Mouse (Mus musculus) limb, embryonic 12.5 days (tissue): Measurements from ENCODE around the gene Gcnt1. TPM values are rescaled to one million over a fixed set of nuclear protein-coding genes. Genes with fewer than 3 reads are reported as not detected.

ENCODE experiments used
- ATAC-seq: fragments of 200-750 bp; cut with Nextera tagmentation; 2 replicates; pipeline ENCODE4 v1.8.0; 2017; ENCODE audit warnings: low read depth, moderate TSS enrichment; ENCODE audit not compliant: insufficient number of reproducible peaks, insufficient read depth, low FRiP score, low TSS enrichment
- H3K27ac ChIP-seq: fragments of 300-500 bp; sonication (generic); 2 replicates; pipeline ENCODE4 v1.5.1; 2016; ENCODE audit warnings: mild to moderate bottlenecking, moderate library complexity
- H3K27me3 ChIP-seq: fragments of 300-500 bp; sonication (generic); 2 replicates; pipeline ENCODE4 v1.6.1; 2016; ENCODE audit warnings: mild to moderate bottlenecking, moderate library complexity
- H3K36me3 ChIP-seq: fragments of 300-500 bp; sonication (generic); 2 replicates; pipeline ENCODE4 v1.6.1; 2016; ENCODE audit warnings: mild to moderate bottlenecking, moderate library complexity
- H3K4me1 ChIP-seq: fragments of 300-500 bp; sonication (generic); replicated peaks from 2 replicates; pipeline ENCODE4 v1.6.1; 2016
- H3K4me2 ChIP-seq: fragments of 300-500 bp; sonication (generic); 2 replicates; pipeline ENCODE4 v1.6.1; 2016; ENCODE audit warnings: mild to moderate bottlenecking, moderate library complexity
- H3K4me3 ChIP-seq: fragments of 300-500 bp; sonication (generic); replicated peaks from 2 replicates; pipeline ENCODE4 v1.5.1; 2016; ENCODE audit warnings: mild to moderate bottlenecking
- H3K9ac ChIP-seq: fragments of 300-500 bp; sonication (generic); replicated peaks from 2 replicates; pipeline ENCODE4 v1.6.1; 2016; ENCODE audit warnings: mild to moderate bottlenecking, moderate library complexity
- H3K9me3 ChIP-seq: fragments of 300-500 bp; sonication (generic); 2 replicates; pipeline ENCODE4 v1.6.1; 2016; ENCODE audit warnings: mild to moderate bottlenecking, moderate library complexity
- WGBS: fragments of 180-500 bp; shearing (Covaris S2); methylation state at CpG from one replicate; pipeline ENCODE4 v1.1.7; 2016; 5-methylcytosine and 5-hydroxymethylcytosine counted together
- polyA plus RNA-seq: library from polyadenylated mRNA; unstranded; fragments of >200 nt; fragmentation: Nextera tagmentation; extraction: Ambion mirVana; gene quantifications from 2 replicates; pipeline ENCODE4 v1.2.1, GENCODE M21; 2016

Gcnt1 gene
- polyA plus RNA-seq, 1 experiment from 2014 or later = 5.2 TPM

DNA sequence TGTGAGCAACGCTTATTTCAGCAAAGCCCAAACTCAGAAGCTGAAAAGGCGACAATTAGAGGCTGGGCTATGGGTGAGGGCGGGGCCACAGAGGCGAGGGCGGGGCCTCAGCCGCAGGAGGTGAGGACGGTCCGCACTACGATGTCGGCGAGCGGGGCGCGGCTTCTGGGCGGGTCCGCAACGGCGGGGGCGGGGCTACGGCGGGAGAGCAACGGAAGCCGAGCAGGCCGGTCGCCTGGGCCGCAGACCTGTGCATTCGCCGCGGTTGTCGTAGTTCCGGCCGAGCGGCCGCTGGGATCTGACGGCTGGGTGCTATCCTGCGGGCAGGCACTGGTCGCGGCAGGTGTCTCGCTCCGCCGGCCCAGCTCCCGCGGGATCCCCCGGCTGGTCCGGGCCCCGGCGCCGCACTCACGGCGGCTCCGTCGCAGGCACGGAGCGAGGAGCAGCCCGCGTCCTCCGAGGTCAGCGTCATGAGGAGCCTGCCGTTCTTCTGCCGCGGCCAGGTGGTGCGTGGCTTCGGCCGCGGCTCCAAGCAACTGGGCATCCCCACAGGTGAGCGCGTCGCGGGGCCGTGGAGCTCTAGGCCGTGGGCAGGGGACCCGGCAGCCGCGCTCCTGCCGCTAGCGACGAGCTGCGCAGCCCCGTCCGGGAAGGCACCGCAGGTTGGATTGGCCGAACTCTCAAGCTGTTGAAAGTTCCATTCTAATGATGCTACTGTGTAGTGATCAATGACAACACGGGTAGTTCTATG lies 21.4 kb upstream of the Gcnt1 start, which contains the start of gene Rfk:
TSS of gene Rfk (plus strand) at position 203 of the 751 bp plus-strand sequence.
- H3K9ac ChIP-seq = peak within 1 kb of the TSS; percentile 86
- H3K4me2 ChIP-seq = peak within 1 kb of the TSS; percentile 66
- peak; percentile 95 for ATAC-seq
- H3K4me3 ChIP-seq = peak within 1 kb of the TSS; percentile 87
- peak within 1 kb of the TSS; percentile 79 for H3K27ac ChIP-seq
- 0 out of 2 replicates have a peak, but pooled peaks cover 4% of the 10 kb centered on the region for H3K27me3 ChIP-seq
- peaks cover 27% of the 10 kb centered on the region for H3K36me3 ChIP-seq
- H3K4me1 ChIP-seq = peaks cover 6% of the 10 kb centered on the region; the same call in 1 of the 2 replicates
- no peaks in the 10 kb centered on the region for H3K9me3 ChIP-seq
- WGBS = under 1% methylated on average over 83 of the region's 83 CpGs

DNA sequence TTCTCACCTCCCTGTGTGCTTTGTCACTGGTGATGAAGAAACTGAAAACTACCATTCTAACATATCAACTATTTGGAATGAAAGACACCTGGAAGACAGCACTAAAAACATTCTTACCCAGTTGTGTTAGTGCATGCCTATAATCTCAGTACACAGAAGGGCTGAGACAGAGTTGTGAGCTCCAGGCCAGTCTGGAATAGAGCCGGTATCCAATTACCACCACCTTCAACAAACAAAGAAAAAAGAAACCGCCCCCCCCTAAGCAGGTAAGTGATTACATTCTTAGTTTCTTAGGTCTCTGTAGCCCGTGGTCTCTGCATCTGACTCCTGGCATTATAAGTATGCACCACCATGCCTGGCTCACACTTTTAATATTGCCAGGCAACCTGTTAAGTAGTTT lies 20.2 kb upstream of the Gcnt1 start:
- Histone ChIP-seq H3K4me2 (peak overlapping the region; percentile 66), H3K9ac (no peak overlapping the region), H3K27ac (no peak overlapping the region), H3K36me3 (peaks cover 16% of the 10 kb centered on the region), H3K9me3 (no peaks in the 10 kb centered on the region), H3K4me1 (peaks cover 6% of the 10 kb centered on the region; the same call in 1 of the 2 replicates), H3K4me3 (no peak overlapping the region), H3K27me3 (0 out of 2 replicates have a peak, but pooled peaks cover 4% of the 10 kb centered on the region)
- 13% methylated on average over 3 of the region's 3 CpGs for WGBS
- ATAC-seq = no peak

DNA sequence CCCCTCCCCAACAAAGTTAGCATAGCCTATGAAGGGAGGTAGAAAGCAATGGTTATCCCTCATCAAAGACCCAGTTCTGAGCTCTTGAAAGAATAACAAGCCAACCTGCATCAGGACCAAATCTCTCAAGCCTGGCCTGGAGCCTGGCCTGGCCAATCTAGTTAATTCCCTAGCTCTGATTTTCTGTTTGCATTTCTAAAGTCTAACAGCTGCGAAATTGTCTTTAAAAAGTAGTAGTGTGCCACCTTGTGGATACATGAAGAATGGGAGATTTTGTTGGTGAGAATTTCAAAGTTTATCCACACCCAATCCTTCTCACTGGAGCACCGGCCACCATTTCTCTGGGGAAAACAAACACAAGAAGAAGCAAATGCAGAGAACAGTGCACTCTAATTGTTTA lies 15.8 kb upstream of the Gcnt1 start:
- no peak overlapping the region for H3K4me3 ChIP-seq
- WGBS = 26% methylated on average over 2 of the region's 2 CpGs
- H3K9ac ChIP-seq = no peak overlapping the region
- no peaks in the 10 kb centered on the region for H3K4me1 ChIP-seq
- no peak overlapping the region for H3K4me2 ChIP-seq
- no peak for ATAC-seq
- H3K27me3 ChIP-seq = 0 out of 2 replicates have a peak, but pooled peaks cover 4% of the 10 kb centered on the region
- H3K9me3 ChIP-seq = no peaks in the 10 kb centered on the region
- H3K36me3 ChIP-seq = no peaks in the 10 kb centered on the region
- H3K27ac ChIP-seq = no peak overlapping the region

DNA sequence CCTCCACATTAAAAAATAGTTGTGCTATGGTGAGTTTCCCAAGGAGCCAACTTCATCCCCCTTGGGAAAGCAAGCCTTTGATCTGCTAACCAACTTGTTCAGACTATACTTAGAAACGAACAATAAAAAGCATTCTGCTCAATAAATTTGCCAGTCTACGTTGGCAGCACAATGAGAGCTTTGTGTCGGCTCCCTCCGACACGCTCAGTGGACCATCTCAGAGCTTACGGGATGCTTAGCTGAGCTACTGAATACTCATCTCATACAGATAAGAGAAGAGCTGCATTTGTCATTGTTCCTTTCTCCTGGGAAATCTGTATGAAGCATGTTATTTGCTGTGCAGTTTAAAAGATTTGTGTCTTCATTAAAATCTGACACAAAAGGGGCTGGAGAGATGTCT lies 13.8 kb upstream of the Gcnt1 start:
- no peaks in the 10 kb centered on the region for H3K9me3 ChIP-seq
- H3K4me2 ChIP-seq = no peak overlapping the region
- 64% methylated on average over 6 of the region's 6 CpGs for WGBS
- no peak for ATAC-seq
- no peak overlapping the region for H3K27ac ChIP-seq
- H3K9ac ChIP-seq = no peak overlapping the region
- H3K4me1 ChIP-seq = no peaks in the 10 kb centered on the region
- H3K36me3 ChIP-seq = no peaks in the 10 kb centered on the region
- H3K27me3 ChIP-seq = 0 out of 2 replicates have a peak, but pooled peaks cover 2% of the 10 kb centered on the region
- H3K4me3 ChIP-seq = no peak overlapping the region

DNA sequence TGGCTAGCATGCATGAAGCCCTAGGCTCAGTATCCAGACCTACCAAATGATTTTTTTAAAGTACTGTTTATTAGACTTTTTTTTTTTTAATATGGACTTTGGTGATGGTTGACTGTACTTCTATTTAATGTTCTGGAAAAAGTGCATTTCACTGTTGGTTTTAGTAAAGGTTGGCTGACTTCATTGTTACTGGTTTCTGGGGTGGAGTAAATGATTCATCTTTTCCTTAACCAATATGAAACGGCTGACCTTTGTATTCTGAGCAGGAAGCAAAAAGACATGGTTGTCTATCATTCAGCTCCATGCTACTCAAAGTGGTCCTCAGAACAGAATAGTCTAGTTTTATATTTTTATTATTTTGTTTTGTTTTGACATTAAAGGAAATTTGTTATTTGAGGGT lies 12.8 kb upstream of the Gcnt1 start:
- Histone ChIP-seq H3K4me3 (no peak overlapping the region), H3K9ac (no peak overlapping the region), H3K4me1 (no peaks in the 10 kb centered on the region; the same call in 1 of the 2 replicates), H3K27me3 (no peaks in the 10 kb centered on the region), H3K4me2 (no peak overlapping the region), H3K36me3 (no peaks in the 10 kb centered on the region), H3K27ac (no peak overlapping the region), H3K9me3 (no peaks in the 10 kb centered on the region)
- ATAC-seq = no peak
- WGBS = 88% methylated on average over 1 of the region's 1 CpGs

DNA sequence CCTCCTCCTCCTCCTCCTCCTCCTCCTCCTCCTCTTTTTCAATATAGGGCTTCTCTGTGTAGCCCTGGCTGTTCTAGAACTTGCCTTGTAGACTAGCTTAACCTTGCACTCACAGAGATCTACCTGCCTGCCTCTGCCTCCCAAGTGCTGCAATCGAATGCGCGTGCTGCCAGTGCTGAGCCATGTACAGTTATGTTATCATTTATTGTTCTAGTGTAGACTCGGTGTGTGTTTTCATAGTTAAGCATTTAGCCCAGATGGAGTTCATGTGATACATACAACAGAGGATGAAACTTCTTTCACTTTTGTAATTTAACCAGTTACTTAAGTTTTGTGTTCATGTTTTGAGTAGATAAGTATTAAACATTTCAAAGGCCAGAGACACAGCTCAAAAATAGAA lies 12.4 kb upstream of the Gcnt1 start:
- Histone ChIP-seq H3K27ac (no peak overlapping the region), H3K4me2 (no peak overlapping the region), H3K9me3 (no peaks in the 10 kb centered on the region), H3K9ac (no peak overlapping the region), H3K36me3 (no peaks in the 10 kb centered on the region), H3K4me1 (no peaks in the 10 kb centered on the region; the same call in 1 of the 2 replicates), H3K4me3 (no peak overlapping the region), H3K27me3 (no peaks in the 10 kb centered on the region)
- WGBS = 93% methylated on average over 4 of the region's 4 CpGs
- ATAC-seq = no peak

DNA sequence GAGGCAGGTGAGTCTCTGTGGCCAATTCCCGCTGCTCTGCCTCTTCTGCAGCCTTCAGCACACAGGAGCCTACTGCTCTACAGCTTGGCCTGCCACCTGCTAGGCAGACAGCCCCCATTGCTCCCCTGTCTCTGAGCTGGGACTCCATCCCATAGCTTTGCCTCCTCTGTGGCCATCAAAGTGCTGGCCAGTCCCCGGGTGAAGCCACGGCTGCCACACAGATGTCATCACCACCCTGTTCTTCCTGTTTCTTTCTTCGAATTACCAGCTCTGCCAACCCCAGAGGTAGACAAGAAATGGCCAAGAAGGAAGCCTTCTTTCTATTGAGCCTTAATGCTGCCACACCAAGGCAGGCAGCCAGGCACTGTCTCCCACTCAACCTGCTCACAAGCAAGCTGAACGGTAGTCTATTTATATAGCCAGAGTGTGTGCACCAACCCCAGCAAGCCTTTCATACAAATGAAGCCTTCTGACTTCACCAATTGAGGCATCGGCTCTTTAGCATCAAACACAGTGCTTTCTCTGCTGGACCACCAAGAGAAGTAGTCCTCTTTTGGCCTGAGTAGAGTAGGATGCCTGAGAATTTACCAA lies 10.3 kb upstream of the Gcnt1 start:
- 79% methylated on average over 6 of the region's 6 CpGs for WGBS
- no peak overlapping the region for H3K27ac ChIP-seq
- ATAC-seq = no peak
- no peak overlapping the region for H3K9ac ChIP-seq
- no peaks in the 10 kb centered on the region; the same call in 1 of the 2 replicates for H3K4me1 ChIP-seq
- no peaks in the 10 kb centered on the region for H3K36me3 ChIP-seq
- H3K4me3 ChIP-seq = no peak overlapping the region
- H3K4me2 ChIP-seq = no peak overlapping the region
- H3K27me3 ChIP-seq = no peaks in the 10 kb centered on the region
- H3K9me3 ChIP-seq = no peaks in the 10 kb centered on the region

DNA sequence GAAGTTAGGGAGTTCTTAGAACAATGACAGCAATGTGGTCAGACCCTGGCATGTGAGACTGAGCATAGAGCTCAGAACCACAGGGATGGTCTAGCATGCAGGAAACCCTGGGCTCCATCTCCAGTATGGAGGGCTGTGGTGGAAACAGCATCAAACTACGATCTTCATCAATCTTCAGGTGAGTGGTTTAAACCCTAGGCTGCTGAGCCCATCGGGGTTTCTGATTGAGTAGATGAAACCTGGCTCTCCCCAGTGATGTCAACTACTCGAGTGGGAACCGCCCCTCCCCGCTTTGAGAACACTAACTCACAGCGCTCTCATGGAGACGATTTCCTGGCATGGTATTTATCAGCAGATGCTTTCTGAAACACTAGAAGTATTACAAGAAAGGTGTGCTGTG lies 7.9 kb upstream of the Gcnt1 start:
- Histone ChIP-seq H3K4me2 (no peak overlapping the region), H3K9me3 (no peaks in the 10 kb centered on the region), H3K27ac (no peak overlapping the region), H3K4me3 (no peak overlapping the region), H3K9ac (no peak overlapping the region), H3K27me3 (no peaks in the 10 kb centered on the region), H3K4me1 (no peaks in the 10 kb centered on the region; the same call in 1 of the 2 replicates), H3K36me3 (no peaks in the 10 kb centered on the region)
- ATAC-seq = no peak
- WGBS = 67% methylated on average over 7 of the region's 7 CpGs

DNA sequence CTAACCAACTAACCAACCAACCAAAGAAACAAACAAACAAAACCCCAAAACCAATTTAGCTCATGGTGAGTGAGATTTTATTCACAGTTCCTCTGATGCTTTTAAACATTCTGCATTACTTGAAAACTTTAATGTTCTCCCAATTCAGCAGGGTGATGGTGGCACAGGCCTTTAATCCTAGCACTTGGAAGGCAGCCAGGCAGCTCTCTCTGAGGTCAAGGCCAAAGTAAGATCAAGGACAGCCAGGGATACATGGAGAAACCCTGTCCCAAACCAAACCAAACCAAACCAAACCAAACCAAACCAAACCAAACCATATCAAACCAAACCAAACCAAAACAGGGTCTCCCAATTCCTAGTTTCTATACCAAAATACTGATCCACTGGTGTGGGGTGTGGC lies 6.2 kb upstream of the Gcnt1 start:
- Histone ChIP-seq H3K27me3 (no peaks in the 10 kb centered on the region), H3K27ac (no peak overlapping the region), H3K4me3 (no peak overlapping the region), H3K4me2 (no peak overlapping the region), H3K9me3 (no peaks in the 10 kb centered on the region), H3K36me3 (no peaks in the 10 kb centered on the region), H3K9ac (no peak overlapping the region), H3K4me1 (no peaks in the 10 kb centered on the region; the same call in 1 of the 2 replicates)
- no peak for ATAC-seq

DNA sequence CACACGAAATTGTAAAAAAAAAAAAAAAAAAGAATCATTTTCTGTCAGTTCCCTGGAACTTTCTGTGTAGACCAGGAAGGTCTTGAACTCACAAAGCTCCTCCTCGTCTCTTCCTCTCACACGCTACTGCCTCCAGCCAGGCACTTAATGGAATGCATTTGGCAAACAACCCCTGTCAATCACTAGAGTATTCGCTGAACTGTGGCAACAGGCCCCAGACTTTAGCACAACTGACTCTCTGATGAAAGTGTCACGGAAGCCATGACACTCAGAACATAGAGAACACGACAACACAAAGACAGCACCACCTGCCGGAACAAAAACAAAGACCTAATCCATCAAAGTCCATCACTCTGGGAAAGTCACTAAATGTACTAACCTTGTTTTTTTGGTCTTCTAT lies 3.1 kb downstream of the Gcnt1 start:
- H3K27me3 ChIP-seq = no peaks in the 10 kb centered on the region
- no peaks in the 10 kb centered on the region for H3K36me3 ChIP-seq
- H3K9ac ChIP-seq = no peak overlapping the region
- no peaks in the 10 kb centered on the region for H3K9me3 ChIP-seq
- no peak overlapping the region for H3K4me3 ChIP-seq
- H3K4me1 ChIP-seq = no peaks in the 10 kb centered on the region
- WGBS = 78% methylated on average over 7 of the region's 7 CpGs
- no peak for ATAC-seq
- no peak overlapping the region for H3K4me2 ChIP-seq
- no peak overlapping the region for H3K27ac ChIP-seq

DNA sequence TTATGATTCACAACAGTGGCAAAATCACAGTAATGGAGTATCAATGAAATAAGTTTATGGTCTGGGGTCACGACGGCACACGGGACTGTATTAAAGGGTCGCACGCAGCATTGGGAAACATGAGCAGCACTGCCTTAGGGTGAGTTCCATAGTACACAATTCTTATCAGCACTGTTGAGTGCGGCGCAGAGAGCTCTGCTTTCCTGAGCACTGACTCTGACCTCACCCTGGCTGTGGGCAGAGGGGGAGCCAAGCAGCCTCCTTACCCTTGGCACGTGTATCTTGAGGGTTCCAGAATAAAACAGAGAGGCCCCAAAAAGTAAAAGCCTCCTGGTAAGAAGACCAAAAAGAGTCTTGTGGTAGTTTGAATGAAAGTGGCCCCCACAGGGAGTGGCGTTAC lies 4.1 kb downstream of the Gcnt1 start:
- Histone ChIP-seq H3K4me1 (no peaks in the 10 kb centered on the region), H3K36me3 (no peaks in the 10 kb centered on the region), H3K9ac (no peak overlapping the region), H3K27me3 (no peaks in the 10 kb centered on the region), H3K4me2 (no peak overlapping the region), H3K27ac (no peak overlapping the region), H3K4me3 (no peak overlapping the region), H3K9me3 (no peaks in the 10 kb centered on the region)
- WGBS = 92% methylated on average over 9 of the region's 9 CpGs
- no peak for ATAC-seq
